Mouse (Mus musculus): Measurements from ENCODE around the gene Scel. TPM values are rescaled to one million over a fixed set of nuclear protein-coding genes. Genes with fewer than 3 reads are reported as not detected.

The Scel gene
- polyA plus RNA-seq, 1 experiment from 2014 or later, result 7.0 TPM

DNA sequence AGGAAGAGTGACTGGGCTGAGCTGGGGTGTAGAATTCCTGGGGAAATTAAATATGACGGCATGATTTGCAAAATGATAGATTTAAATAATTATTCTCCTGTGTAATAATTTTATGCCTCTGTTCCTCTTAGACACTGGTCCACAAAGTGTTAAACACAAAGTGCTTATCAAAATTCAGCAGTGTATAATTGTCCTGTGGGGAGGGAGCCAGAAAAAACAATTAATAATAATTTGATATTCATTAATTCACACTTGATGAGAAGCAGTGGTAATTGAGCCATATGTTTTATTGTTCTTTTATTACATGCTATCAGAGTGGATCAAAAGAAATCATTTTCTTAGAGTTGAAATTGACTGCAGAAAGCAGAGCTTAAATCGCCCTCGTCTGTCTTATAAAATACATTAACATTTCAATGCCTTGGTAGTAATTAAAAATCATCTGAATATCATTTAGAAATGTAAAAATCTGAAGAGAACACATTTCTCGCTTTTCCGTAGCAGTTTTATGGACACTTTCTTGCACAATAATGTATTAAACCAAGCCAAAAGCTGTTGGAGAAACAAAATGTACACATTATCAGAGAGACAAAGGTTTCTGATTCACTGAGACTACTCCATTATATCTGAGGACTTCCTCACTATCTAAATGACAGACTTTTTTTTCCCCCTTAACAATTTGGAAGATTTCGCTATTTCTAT lies 100.6 kb downstream of the Scel start:
- H3K27ac ChIP-seq (replicated peaks; ENCODE audit: low read depth, low read length), result no peak overlapping the region
- ATAC-seq (ENCODE audit: low read depth), result no peak
- no peaks in the 10 kb centered on the region for H3K4me1 ChIP-seq (ENCODE audit: control insufficient read depth, insufficient read depth, low read length)
- H3K27me3 ChIP-seq (replicated peaks; ENCODE audit: control insufficient read depth, insufficient read depth, low read length), result no peaks in the 10 kb centered on the region
- no peaks in the 10 kb centered on the region for H3K36me3 ChIP-seq (ENCODE audit: control insufficient read depth, insufficient read depth, low read length)
- no peak for DNase-seq (ENCODE audit: low spot score)
- H3K9me3 ChIP-seq (ENCODE audit: control insufficient read depth, low read length), result no peaks in the 10 kb centered on the region
- WGBS, result 87% methylated on average over 6 of the region's 6 CpGs
- H3K4me3 ChIP-seq (ENCODE audit: low read depth, low read length), result no peak overlapping the region
- H3K4me2 ChIP-seq (ENCODE audit: low read depth, low read length), result no peak overlapping the region
- no peak overlapping the region for H3K9ac ChIP-seq (ENCODE audit: low read depth, low read length)

DNA sequence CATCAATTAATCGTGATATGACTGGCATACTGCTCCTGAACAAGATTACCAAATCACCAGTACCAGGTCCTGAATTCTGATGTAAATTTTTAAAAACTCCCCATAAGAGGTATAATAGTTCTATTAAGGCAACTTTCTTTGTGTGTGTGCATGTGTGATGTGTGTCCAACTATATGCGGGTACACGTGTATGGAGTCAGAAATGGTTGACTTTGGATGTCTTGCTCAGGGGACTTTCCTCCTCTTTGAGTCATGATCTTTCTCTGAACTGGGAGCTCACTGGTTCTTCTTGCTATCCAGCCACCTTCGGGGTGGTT lies 101.1 kb downstream of the Scel start:
- Histone ChIP-seq H3K27me3 (replicated peaks; ENCODE audit: control insufficient read depth, insufficient read depth, low read length) (no peaks in the 10 kb centered on the region), H3K27ac (replicated peaks; ENCODE audit: low read depth, low read length) (no peak overlapping the region), H3K9ac (ENCODE audit: low read depth, low read length) (no peak overlapping the region), H3K4me3 (ENCODE audit: low read depth, low read length) (no peak overlapping the region), H3K36me3 (ENCODE audit: control insufficient read depth, insufficient read depth, low read length) (no peaks in the 10 kb centered on the region), H3K9me3 (ENCODE audit: control insufficient read depth, low read length) (no peaks in the 10 kb centered on the region), H3K4me2 (ENCODE audit: low read depth, low read length) (no peak overlapping the region), H3K4me1 (ENCODE audit: control insufficient read depth, insufficient read depth, low read length) (no peaks in the 10 kb centered on the region)
- ATAC-seq (ENCODE audit: low read depth) (no peak), DNase-seq (ENCODE audit: low spot score) (no peak)
- WGBS, result 89% methylated on average over 4 of the region's 4 CpGs

DNA sequence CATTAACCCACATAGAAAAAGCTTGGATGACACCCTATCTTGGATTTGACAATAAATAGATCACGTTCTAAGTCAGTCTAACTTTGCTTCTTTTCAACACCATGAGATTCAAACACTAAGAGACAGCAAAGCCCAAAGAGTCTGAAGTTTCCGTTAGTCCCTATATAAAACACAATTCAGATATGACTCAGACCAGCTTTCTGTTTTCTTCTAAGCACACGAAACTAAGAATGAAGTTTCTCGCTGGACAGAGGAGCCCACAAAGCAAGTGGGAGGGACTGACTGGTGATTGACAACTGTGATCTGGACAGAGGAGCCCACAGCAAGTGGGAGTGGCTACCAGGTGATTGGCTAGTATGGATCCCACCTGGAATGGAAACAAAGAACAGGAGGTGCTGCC lies 106.6 kb downstream of the Scel start:
- ATAC-seq (ENCODE audit: low read depth) (no peak), DNase-seq (ENCODE audit: low spot score) (no peak)
- no peaks in the 10 kb centered on the region for H3K27me3 ChIP-seq (replicated peaks; ENCODE audit: control insufficient read depth, insufficient read depth, low read length)
- H3K9ac ChIP-seq (ENCODE audit: low read depth, low read length), result no peak overlapping the region
- no peak overlapping the region for H3K4me2 ChIP-seq (ENCODE audit: low read depth, low read length)
- H3K9me3 ChIP-seq (ENCODE audit: control insufficient read depth, low read length), result no peaks in the 10 kb centered on the region
- H3K4me1 ChIP-seq (ENCODE audit: control insufficient read depth, insufficient read depth, low read length), result no peaks in the 10 kb centered on the region
- no peak overlapping the region for H3K27ac ChIP-seq (replicated peaks; ENCODE audit: low read depth, low read length)
- no peaks in the 10 kb centered on the region for H3K36me3 ChIP-seq (ENCODE audit: control insufficient read depth, insufficient read depth, low read length)
- H3K4me3 ChIP-seq (ENCODE audit: low read depth, low read length), result no peak overlapping the region
- 93% methylated on average over 4 of the region's 4 CpGs for WGBS

DNA sequence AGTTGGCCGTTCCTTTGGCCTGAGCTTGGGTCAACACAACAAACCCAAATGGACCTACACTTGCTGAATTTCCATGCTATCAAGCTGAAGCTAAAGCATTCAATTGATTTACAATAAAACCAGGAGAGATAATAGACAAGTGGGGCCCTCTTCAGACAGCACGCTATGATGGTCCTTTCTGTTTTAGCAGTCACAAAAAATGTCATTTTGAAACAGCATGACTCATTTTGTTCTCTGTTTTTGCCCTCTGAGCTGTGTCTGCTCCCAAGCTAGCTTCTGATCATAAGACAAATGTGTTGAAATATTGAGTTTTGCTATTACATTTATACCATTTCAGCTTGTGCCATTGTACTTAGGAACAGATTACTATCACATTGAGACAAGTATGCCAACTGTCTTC lies 108.1 kb downstream of the Scel start:
- no peak for ATAC-seq (ENCODE audit: low read depth)
- no peak overlapping the region for H3K4me3 ChIP-seq (ENCODE audit: low read depth, low read length)
- no peak overlapping the region for H3K27ac ChIP-seq (replicated peaks; ENCODE audit: low read depth, low read length)
- no peaks in the 10 kb centered on the region for H3K4me1 ChIP-seq (ENCODE audit: control insufficient read depth, insufficient read depth, low read length)
- H3K36me3 ChIP-seq (ENCODE audit: control insufficient read depth, insufficient read depth, low read length), result no peaks in the 10 kb centered on the region
- H3K9ac ChIP-seq (ENCODE audit: low read depth, low read length), result no peak overlapping the region
- 86% methylated on average over 2 of the region's 2 CpGs for WGBS
- no peak for DNase-seq (ENCODE audit: low spot score)
- H3K9me3 ChIP-seq (ENCODE audit: control insufficient read depth, low read length), result no peaks in the 10 kb centered on the region
- no peak overlapping the region for H3K4me2 ChIP-seq (ENCODE audit: low read depth, low read length)
- H3K27me3 ChIP-seq (replicated peaks; ENCODE audit: control insufficient read depth, insufficient read depth, low read length), result no peaks in the 10 kb centered on the region

DNA sequence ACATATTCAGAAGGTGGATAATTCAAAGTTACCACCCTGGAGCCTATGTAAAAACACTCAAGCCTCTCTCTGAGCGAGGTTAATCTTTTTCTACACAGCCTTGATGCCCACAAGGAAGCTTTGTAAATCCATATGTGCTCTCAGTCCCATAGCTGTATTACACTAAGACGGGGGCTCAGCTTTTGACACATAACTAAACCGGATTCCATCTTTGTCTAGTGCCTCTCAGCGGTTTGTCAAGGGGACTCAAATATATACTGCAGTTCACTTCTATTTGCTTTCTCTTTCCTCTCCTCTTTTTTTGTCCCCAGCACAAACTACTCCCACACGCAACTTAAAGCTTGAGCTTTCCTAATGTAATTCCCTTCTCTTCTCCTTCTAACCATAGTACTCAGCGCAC lies 113.0 kb downstream of the Scel start:
- Histone ChIP-seq H3K9ac (ENCODE audit: low read depth, low read length) (no peak overlapping the region), H3K4me2 (ENCODE audit: low read depth, low read length) (no peak overlapping the region), H3K36me3 (ENCODE audit: control insufficient read depth, insufficient read depth, low read length) (no peaks in the 10 kb centered on the region), H3K4me3 (ENCODE audit: low read depth, low read length) (no peak overlapping the region), H3K9me3 (ENCODE audit: control insufficient read depth, low read length) (no peaks in the 10 kb centered on the region), H3K4me1 (ENCODE audit: control insufficient read depth, insufficient read depth, low read length) (no peaks in the 10 kb centered on the region), H3K27me3 (replicated peaks; ENCODE audit: control insufficient read depth, insufficient read depth, low read length) (no peaks in the 10 kb centered on the region), H3K27ac (replicated peaks; ENCODE audit: low read depth, low read length) (no peak overlapping the region)
- DNase-seq (ENCODE audit: low spot score) (no peak), ATAC-seq (ENCODE audit: low read depth) (no peak)
- whole genome bisulfite sequencing, result 85% methylated on average over 6 of the region's 6 CpGs

DNA sequence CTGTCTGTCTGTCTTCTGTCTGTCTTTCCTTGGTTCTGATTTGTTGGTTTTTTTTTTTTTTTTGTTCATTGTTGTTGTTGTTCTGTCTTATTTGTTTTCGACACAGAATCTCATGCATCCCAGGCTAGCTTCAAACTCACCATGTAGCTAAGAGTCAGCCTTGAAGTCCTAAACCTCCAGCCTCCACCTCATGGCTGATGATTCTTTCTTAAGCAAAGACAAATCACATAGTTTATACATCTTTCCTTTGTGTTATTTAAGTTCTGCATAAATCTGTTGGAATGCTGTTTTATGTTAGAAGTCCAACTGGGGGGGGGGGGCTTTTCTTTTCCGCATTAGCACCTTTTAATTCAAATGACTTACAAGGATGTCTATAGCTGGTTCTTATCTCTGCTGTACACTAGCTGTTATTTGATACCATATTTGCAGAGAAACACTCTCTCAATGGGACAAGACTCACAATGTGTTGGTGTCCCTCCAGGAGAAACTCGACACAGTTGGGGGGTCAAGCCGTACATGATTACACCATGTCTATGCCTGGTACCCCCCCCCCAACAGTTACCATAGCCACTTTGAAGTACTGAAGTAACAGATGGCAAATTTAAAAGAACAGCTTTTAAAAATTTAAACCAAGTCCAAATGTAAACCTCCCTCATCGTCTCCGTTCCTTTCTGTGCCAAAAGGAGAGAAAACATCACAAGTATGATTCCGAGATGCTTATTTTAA lies 116.7 kb downstream of the Scel start:
- no peak overlapping the region for H3K27ac ChIP-seq (replicated peaks; ENCODE audit: low read depth, low read length)
- no peak overlapping the region for H3K4me2 ChIP-seq (ENCODE audit: low read depth, low read length)
- H3K9ac ChIP-seq (ENCODE audit: low read depth, low read length), result no peak overlapping the region
- no peak for DNase-seq (ENCODE audit: low spot score)
- H3K4me1 ChIP-seq (ENCODE audit: control insufficient read depth, insufficient read depth, low read length), result no peaks in the 10 kb centered on the region
- 68% methylated on average over 7 of the region's 7 CpGs for WGBS
- no peaks in the 10 kb centered on the region for H3K9me3 ChIP-seq (ENCODE audit: control insufficient read depth, low read length)
- no peaks in the 10 kb centered on the region for H3K36me3 ChIP-seq (ENCODE audit: control insufficient read depth, insufficient read depth, low read length)
- H3K27me3 ChIP-seq (replicated peaks; ENCODE audit: control insufficient read depth, insufficient read depth, low read length), result no peaks in the 10 kb centered on the region
- H3K4me3 ChIP-seq (ENCODE audit: low read depth, low read length), result no peak overlapping the region
- no peak for ATAC-seq (ENCODE audit: low read depth)

DNA sequence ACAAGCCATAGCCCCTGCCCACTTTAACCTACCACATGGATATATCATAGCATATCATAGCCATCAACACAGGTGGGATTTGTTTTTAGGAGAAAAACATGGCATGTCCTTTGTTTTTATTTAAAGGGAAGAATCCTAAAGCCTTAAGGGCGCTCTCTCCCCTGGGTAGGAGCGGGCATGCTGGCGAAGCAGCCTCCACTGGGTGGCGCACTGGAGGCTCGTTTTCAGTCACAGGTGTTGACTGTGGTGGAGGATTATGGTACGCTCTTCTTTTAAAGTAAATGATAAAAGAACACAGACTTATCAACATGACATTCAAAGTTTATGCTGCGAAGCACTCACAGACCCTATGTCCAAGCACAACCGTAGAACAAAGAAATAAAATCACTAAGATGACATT lies 117.4 kb downstream of the Scel start:
- ATAC-seq (ENCODE audit: low read depth), result no peak
- Histone ChIP-seq H3K4me3 (ENCODE audit: low read depth, low read length) (no peak overlapping the region), H3K4me1 (ENCODE audit: control insufficient read depth, insufficient read depth, low read length) (no peaks in the 10 kb centered on the region), H3K9me3 (ENCODE audit: control insufficient read depth, low read length) (no peaks in the 10 kb centered on the region), H3K27me3 (replicated peaks; ENCODE audit: control insufficient read depth, insufficient read depth, low read length) (no peaks in the 10 kb centered on the region), H3K9ac (ENCODE audit: low read depth, low read length) (no peak overlapping the region), H3K4me2 (ENCODE audit: low read depth, low read length) (no peak overlapping the region), H3K27ac (replicated peaks; ENCODE audit: low read depth, low read length) (no peak overlapping the region), H3K36me3 (ENCODE audit: control insufficient read depth, insufficient read depth, low read length) (no peaks in the 10 kb centered on the region)
- DNase-seq (ENCODE audit: low spot score), result no peak
- 82% methylated on average over 8 of the region's 8 CpGs for WGBS

DNA sequence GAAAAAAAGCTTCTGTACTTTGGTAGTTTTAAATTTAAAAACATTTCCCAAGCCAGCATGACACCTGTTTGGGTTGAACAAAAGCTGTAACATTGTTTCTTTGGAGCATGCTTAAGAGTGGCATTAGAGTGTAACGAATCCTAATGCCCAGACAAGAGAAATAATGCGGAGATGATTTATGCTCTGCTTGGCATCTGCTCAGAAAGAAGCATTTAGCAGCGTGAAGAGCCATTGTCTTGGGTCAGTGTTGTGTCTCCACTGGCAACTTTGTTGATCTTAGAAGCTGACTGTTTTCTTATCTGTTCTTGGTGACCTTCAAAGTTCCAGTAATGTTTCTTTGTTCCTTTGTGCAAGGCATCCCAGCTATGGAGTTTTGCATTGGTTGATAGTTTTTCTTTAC lies 130.8 kb downstream of the Scel start:
- Histone ChIP-seq H3K27ac (replicated peaks; ENCODE audit: low read depth, low read length) (no peak overlapping the region), H3K4me1 (ENCODE audit: control insufficient read depth, insufficient read depth, low read length) (no peaks in the 10 kb centered on the region), H3K9me3 (ENCODE audit: control insufficient read depth, low read length) (no peaks in the 10 kb centered on the region), H3K36me3 (ENCODE audit: control insufficient read depth, insufficient read depth, low read length) (no peaks in the 10 kb centered on the region), H3K27me3 (replicated peaks; ENCODE audit: control insufficient read depth, insufficient read depth, low read length) (peaks cover 5% of the 10 kb centered on the region; the same call in 1 of the 2 replicates), H3K9ac (ENCODE audit: low read depth, low read length) (no peak overlapping the region), H3K4me2 (ENCODE audit: low read depth, low read length) (no peak overlapping the region), H3K4me3 (ENCODE audit: low read depth, low read length) (no peak overlapping the region)
- 68% methylated on average over 3 of the region's 3 CpGs for WGBS
- no peak for DNase-seq (ENCODE audit: low spot score)
- ATAC-seq (ENCODE audit: low read depth), result no peak

DNA sequence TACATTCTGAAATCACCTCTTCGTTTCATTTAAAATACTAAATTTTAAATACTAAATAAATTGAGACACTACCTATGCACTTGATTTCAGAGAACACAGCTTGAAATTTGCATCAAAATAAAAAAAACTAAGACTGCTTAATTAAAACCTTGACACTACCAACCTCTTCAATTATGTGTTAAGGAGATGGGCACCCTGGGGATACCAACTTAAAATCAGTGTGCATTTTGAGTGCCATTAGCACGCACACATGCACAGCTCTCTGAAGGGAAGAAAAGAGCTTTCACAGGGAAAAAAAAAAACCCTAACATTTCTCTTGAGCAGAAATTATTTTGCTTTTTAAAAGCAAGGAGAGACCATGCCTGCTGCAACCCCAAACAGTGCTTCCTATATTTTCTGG lies 134.8 kb downstream of the Scel start:
- Histone ChIP-seq H3K9ac (ENCODE audit: low read depth, low read length) (no peak overlapping the region), H3K9me3 (ENCODE audit: control insufficient read depth, low read length) (no peaks in the 10 kb centered on the region), H3K27ac (replicated peaks; ENCODE audit: low read depth, low read length) (no peak overlapping the region), H3K4me1 (ENCODE audit: control insufficient read depth, insufficient read depth, low read length) (peaks cover 9% of the 10 kb centered on the region; the same call in 1 of the 2 replicates), H3K4me3 (ENCODE audit: low read depth, low read length) (no peak overlapping the region), H3K27me3 (replicated peaks; ENCODE audit: control insufficient read depth, insufficient read depth, low read length) (peaks cover 36% of the 10 kb centered on the region), H3K36me3 (ENCODE audit: control insufficient read depth, insufficient read depth, low read length) (no peaks in the 10 kb centered on the region), H3K4me2 (ENCODE audit: low read depth, low read length) (no peak overlapping the region)
- ATAC-seq (ENCODE audit: low read depth), result no peak
- 75% methylated on average over 2 of the region's 2 CpGs for WGBS
- DNase-seq (ENCODE audit: low spot score), result peak; percentile 31
